Mouse (Mus musculus) activated CD4-positive, CD25-positive, alpha-beta regulatory T cell (primary cell): ENCODE data around the gene Cfap57. TPM values are rescaled to one million over a fixed set of nuclear protein-coding genes. Genes with fewer than 3 reads are reported as not detected.

Experiments
- polyA plus RNA-seq, 2 experiments: library from polyadenylated mRNA; unstranded; fragments of 100-300 nt; shearing (Covaris generic); gene quantifications; one replicate each; pipeline ENCODE4 v1.2.1; 2017

Cfap57 gene
- under 1 TPM in 1 of 2 experiments, not detected in 1; 0.10 TPM for polyA plus RNA-seq

DNA sequence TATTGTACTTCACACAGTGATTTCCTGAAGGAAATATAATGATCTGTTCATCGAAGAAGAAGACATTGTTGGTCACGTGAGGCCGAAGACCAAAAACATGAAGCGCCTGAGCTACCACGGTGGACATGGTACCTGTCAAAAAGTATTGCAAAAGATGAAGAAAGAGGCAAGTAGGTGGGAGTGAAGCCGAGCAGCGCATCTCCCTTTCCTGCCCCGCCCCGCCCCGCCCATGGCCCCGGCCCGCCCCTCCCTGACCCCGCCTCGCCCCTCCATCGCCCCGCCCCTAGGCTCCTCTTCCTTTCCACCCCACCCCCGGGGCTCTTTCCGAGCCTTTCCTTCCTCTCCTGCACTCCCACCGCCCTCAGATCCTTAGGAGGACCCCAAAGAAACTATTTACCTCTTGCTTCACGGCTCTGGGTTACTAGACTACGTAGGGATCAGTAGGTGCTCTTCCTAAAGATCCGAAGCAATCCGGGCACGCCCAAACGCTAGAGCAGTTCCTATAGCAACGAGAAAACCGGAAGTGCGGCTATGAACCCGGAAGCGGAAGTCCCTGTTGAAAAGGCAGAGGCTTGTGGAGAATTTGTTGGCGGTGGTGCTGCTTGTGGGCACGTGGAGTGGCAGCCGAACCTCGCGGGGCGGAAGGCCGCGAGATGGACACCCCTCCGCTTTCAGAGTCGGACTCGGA, at the start of gene Cfap57, which contains the start of gene Ebna1bp2:
Gene Cfap57, minus strand, starts transcription at position 499 of the 688 bp plus-strand sequence.
Gene Ebna1bp2, plus strand, starts transcription at position 521 of the 688 bp plus-strand sequence.

DNA sequence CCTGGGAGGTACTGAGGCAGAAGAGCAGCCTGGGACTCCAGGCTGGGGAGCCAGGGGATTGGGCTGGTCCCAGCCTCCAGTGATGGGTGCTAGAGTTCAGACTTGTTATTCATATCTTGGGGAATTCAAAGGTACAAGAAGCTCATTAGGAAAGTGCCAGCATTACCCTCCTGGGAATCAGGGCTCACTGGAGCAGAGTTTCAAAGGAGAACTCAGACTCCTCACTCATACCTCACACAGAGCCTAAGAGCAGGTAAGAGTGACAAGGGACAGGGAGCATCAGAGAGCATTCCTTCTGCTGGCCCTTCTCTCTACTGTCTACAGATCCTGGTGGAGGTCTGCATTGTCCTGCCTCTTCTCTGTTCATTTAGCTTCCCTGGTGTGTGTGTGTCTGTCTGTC, 38.1 kb upstream of the Cfap57 start, which contains the start of gene Olfr62:
Gene Olfr62, plus strand, starts transcription at position 301 of the 400 bp plus-strand sequence.

DNA sequence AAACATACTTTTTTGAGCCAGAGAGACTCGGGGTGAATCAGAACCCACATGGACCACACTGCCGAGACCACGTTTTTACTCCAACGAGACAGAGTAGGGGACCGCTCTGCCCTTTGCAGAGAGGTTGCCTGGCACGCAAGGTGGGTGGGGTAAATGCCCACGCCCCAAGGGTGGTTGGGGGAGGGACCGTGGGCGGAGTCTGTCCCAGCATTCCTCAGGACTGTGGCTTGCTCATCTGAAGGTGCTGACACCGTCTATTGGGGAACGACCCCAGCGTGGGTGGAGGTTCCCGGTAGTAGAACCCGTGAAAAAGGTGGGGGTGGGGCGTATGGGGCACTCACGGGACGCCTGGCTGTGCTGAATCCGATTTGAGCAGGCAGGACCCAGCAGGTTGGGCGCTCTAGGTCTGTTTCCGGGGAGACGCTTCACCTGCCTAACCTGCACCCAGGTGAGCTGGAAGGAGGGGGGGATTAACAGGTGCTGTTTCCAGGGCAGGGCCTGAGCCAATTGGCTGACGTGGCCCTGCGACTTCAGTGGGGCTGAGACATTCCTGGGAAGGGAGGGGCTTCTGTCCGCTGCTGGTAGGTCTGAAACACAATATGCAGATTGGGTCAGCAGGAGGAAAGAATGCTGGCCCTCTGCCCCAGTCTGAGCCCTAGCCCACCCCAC, 76.9 kb downstream of the Cfap57 start, which contains the start of gene Tmem125:
Gene Tmem125, minus strand, starts transcription at position 453 of the 669 bp plus-strand sequence.

DNA sequence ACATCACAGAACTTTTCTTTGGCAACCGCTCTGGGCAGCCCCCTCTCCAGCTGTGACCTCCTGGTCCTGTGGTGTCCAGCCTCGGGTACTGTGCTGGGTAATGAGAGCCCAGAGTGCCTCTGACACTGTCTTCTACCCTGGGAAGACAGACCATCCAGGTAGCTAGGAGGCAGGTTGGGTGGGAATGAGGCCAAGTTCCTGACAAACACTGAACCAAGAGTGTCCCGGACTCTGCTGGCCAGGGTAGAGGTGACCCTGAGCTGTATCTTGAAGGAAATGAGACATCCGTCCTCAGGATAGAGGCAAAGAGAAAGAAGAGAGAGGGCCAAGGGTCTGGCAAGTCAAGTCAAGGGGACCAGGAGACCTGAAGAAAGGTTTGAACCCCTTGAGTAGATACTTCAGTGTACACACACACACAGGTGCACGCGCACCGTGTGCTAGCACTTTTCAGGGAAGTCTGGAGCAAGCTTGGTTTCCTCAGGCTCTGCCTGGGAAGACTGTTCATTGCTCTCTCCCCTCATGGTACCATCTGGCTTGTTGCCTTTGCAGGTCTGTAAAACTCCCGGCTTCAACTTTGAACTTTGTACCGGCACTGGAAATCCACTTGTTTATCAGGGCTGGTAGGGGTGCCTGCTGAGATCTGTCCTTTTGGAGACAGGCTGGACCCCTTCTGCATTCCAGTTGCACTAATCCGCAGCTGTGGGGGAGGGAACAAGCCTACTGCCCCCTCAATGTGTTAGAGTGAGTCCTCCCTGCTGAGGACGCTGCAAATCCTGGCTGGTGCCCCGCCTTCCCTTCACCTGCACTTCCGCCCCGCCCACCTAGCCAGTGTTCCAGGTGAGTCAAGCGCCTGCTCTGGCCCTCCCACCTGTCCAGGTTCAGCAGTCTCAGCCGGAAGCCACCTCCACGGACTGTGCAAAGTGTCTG, 93.9 kb downstream of the Cfap57 start, which contains the start of gene 2610528J11Rik:
Gene 2610528J11Rik, plus strand, starts transcription at position 592 of the 927 bp plus-strand sequence.

Other genes starting within 250 kb of the Cfap57 start
- 10 to 100 TPM; 10.9 to 11.1 TPM for gene Szt2, start 211.5 kb downstream of the Cfap57 start, polyA plus RNA-seq
- gene Med8, start 211.4 kb downstream of the Cfap57 start, polyA plus RNA-seq = 100 to 1,000 TPM; 109 to 134 TPM
- gene Elovl1, start 192.7 kb downstream of the Cfap57 start, polyA plus RNA-seq = 100 to 1,000 TPM; 140 to 166 TPM
- gene Cdc20, start 183.4 kb downstream of the Cfap57 start, polyA plus RNA-seq = 10 to 100 TPM; 25.7 to 25.9 TPM
- gene Mpl, start 163.3 kb downstream of the Cfap57 start, polyA plus RNA-seq = under 1 TPM; 0.11 to 0.17 TPM
- gene Tie1, start 130.7 kb downstream of the Cfap57 start, polyA plus RNA-seq = under 1 TPM in 1 of 2 experiments, not detected in 1; 0.10 TPM
- gene 2610528J11Rik, start 93.8 kb downstream of the Cfap57 start, polyA plus RNA-seq = not detected
- gene Tmem125, start 76.7 kb downstream of the Cfap57 start, polyA plus RNA-seq = under 1 TPM in 1 of 2 experiments, not detected in 1; 0.33 TPM
- gene Ebna1bp2, start within 50 bp of the Cfap57 start, polyA plus RNA-seq = 100 to 1,000 TPM; 131 to 185 TPM
- gene Olfr62, start 38.2 kb upstream of the Cfap57 start, polyA plus RNA-seq = not detected
- gene Olfr1342, start 72.0 kb upstream of the Cfap57 start, polyA plus RNA-seq = under 1 TPM in 1 of 2 experiments, not detected in 1; 0.12 TPM
- under 1 TPM in 1 of 2 experiments, not detected in 1; 0.71 TPM for gene Olfr1341, start 82.7 kb upstream of the Cfap57 start, polyA plus RNA-seq
- under 1 TPM in 1 of 2 experiments, not detected in 1; 0.05 TPM for gene Olfr1340, start 99.4 kb upstream of the Cfap57 start, polyA plus RNA-seq
- under 1 TPM in 1 of 2 experiments, not detected in 1; 0.17 TPM for gene Olfr1339, start 111.4 kb upstream of the Cfap57 start, polyA plus RNA-seq
- under 1 TPM in 1 of 2 experiments, not detected in 1; 0.32 TPM for gene Olfr1338, start 138.0 kb upstream of the Cfap57 start, polyA plus RNA-seq
- not detected for gene Olfr1337, start 161.8 kb upstream of the Cfap57 start, polyA plus RNA-seq
- gene Olfr1335, start 189.2 kb upstream of the Cfap57 start, polyA plus RNA-seq = under 1 TPM in 1 of 2 experiments, not detected in 1; 0.27 TPM
- not detected for gene Olfr1333, start 215.5 kb upstream of the Cfap57 start, polyA plus RNA-seq
- under 1 TPM in 1 of 2 experiments, not detected in 1; 0.36 TPM for gene Olfr1331, start 243.9 kb upstream of the Cfap57 start, polyA plus RNA-seq